Mouse (Mus musculus) embryonic fibroblast, embryonic 13.5 days (primary cell): ENCODE data around the gene 1110051M20Rik. TPM values are rescaled to one million over a fixed set of nuclear protein-coding genes. Genes with fewer than 3 reads are reported as not detected.

Experiments used
- H3K27ac ChIP-seq: 2 replicates; pipeline ENCODE4 v1.5.1; 2012; ENCODE audit warnings: low read length, control low read depth, inconsistent platforms; ENCODE audit not compliant: insufficient read depth
- H3K4me1 ChIP-seq: 2 replicates; pipeline ENCODE4 v1.6.1; 2011; ENCODE audit warnings: low read length; ENCODE audit not compliant: control insufficient read depth, insufficient read depth
- H3K4me3 ChIP-seq: 2 replicates; pipeline ENCODE4 v1.5.1; 2011; ENCODE audit warnings: mild to moderate bottlenecking, control low read depth, low read length; ENCODE audit not compliant: insufficient read depth
- CTCF ChIP-seq: IDR thresholded peaks from 2 replicates; pipeline ENCODE4 v1.5.1; 2011; ENCODE audit warnings: mild to moderate bottlenecking, control low read depth, low read length, moderate library complexity, borderline replicate concordance; ENCODE audit not compliant: insufficient read depth
- POLR2A ChIP-seq: IDR thresholded peaks from 2 replicates; pipeline ENCODE4 v1.6.1; 2011; ENCODE audit warnings: low read depth, mild to moderate bottlenecking, control low read depth, low read length, moderate library complexity
- polyA plus RNA-seq: library from polyadenylated mRNA; stranded (reverse); fragments of >200 nt; gene quantifications from 2 replicates; pipeline ENCODE4 v1.2.4, GENCODE M21; 2011; ENCODE audit warnings: low read depth; ENCODE audit not compliant: missing spikeins, insufficient read length

1110051M20Rik gene
- polyA plus RNA-seq, 1 experiment = 36.3 TPM

GRCm38 (mm10) chr2:91321923-91322322 is 122.6 kb downstream of the 1110051M20Rik start:
- TF ChIP-seq CTCF (no peak), POLR2A (no peak)
- H3K4me3 ChIP-seq = no peak overlapping the region
- H3K27ac ChIP-seq = no peak overlapping the region
- H3K4me1 ChIP-seq = no peaks in the 10 kb centered on the region

GRCm38 (mm10) chr2:91320559-91321529 is 123.7 kb downstream of the 1110051M20Rik start:
- H3K4me1 ChIP-seq = no peaks in the 10 kb centered on the region
- no peak overlapping the region for H3K27ac ChIP-seq
- TF ChIP-seq CTCF (no peak), POLR2A (no peak)
- no peak overlapping the region for H3K4me3 ChIP-seq

- TF ChIP-seq POLR2A = no peak
- TF ChIP-seq CTCF = no peak
- Histone ChIP-seq H3K4me3 (no peak overlapping the region), H3K4me1 (peaks cover 3% of the 10 kb centered on the region), H3K27ac (no peak overlapping the region)
Measured at GRCm38 (mm10) chr2:91314184-91314583, 130.3 kb downstream of the 1110051M20Rik start.

- Histone ChIP-seq H3K27ac (peak overlapping the region; percentile 81), H3K4me3 (no peak overlapping the region), H3K4me1 (peaks cover 3% of the 10 kb centered on the region)
- no peak for TF ChIP-seq POLR2A
- TF ChIP-seq CTCF = no peak
Measured at GRCm38 (mm10) chr2:91312578-91313311, 131.8 kb downstream of the 1110051M20Rik start.

GRCm38 (mm10) chr2:91309546-91309945 is 135.0 kb downstream of the 1110051M20Rik start:
- no peak overlapping the region for H3K4me3 ChIP-seq
- TF ChIP-seq POLR2A (no peak), CTCF (no peak)
- no peak overlapping the region for H3K27ac ChIP-seq
- H3K4me1 ChIP-seq = peaks cover 3% of the 10 kb centered on the region

GRCm38 (mm10) chr2:91308680-91309079 is 135.8 kb downstream of the 1110051M20Rik start:
- no peak for TF ChIP-seq POLR2A
- TF ChIP-seq CTCF = no peak
- Histone ChIP-seq H3K4me3 (no peak overlapping the region), H3K27ac (no peak overlapping the region), H3K4me1 (peaks cover 3% of the 10 kb centered on the region)

- TF ChIP-seq POLR2A (no peak), CTCF (no peak)
- Histone ChIP-seq H3K4me1 (no peaks in the 10 kb centered on the region), H3K4me3 (no peak overlapping the region), H3K27ac (no peak overlapping the region)
Measured at GRCm38 (mm10) chr2:91306589-91306988, 137.9 kb downstream of the 1110051M20Rik start.

- no peak overlapping the region for H3K4me3 ChIP-seq
- H3K27ac ChIP-seq = no peak overlapping the region
- H3K4me1 ChIP-seq = no peaks in the 10 kb centered on the region
- TF ChIP-seq CTCF (no peak), POLR2A (no peak)
Measured at GRCm38 (mm10) chr2:91305926-91306325, 138.6 kb downstream of the 1110051M20Rik start.

GRCm38 (mm10) chr2:91302845-91303244 is 141.7 kb downstream of the 1110051M20Rik start:
- no peak for TF ChIP-seq POLR2A
- no peak for TF ChIP-seq CTCF
- peaks cover 6% of the 10 kb centered on the region; the same call in 1 of the 2 replicates for H3K4me1 ChIP-seq
- H3K27ac ChIP-seq = no peak overlapping the region
- no peak overlapping the region for H3K4me3 ChIP-seq
